17 mouse cellular contexts compared by ENCODE assay signal in genomic region chr1:71203581-71203980, GRCm38 (mm10).
"Had no signal": no experiment of that assay in that cellular context is flagged by ENCODE, and none has a peak within 500 bp of the region (broad histone marks: within the 10 kb centered on the region; RNA-seq: fewer than 3 reads in every experiment).

No protein-coding gene starts in this region.

- H3K27me3 ChIP-seq: lung, embryonic 15.5 days; megakaryocyte, embryonic 14.5 days; midbrain, embryonic 13.5 days; midbrain, embryonic 15.5 days; neural tube, embryonic 12.5 days; stomach, embryonic 15.5 days had no signal

- H3K27ac ChIP-seq: lung, embryonic 15.5 days; macrophage; midbrain, embryonic 13.5 days; midbrain, embryonic 15.5 days; neural tube, embryonic 12.5 days; stomach, embryonic 15.5 days; stomach, postnatal 0 days had no signal

- H3K4me2 ChIP-seq: lung, embryonic 15.5 days; midbrain, embryonic 11.5 days; midbrain, embryonic 13.5 days; midbrain, embryonic 15.5 days; neural tube, embryonic 12.5 days; stomach, embryonic 15.5 days had no signal

- H3K4me1 ChIP-seq: lung, embryonic 15.5 days; megakaryocyte, embryonic 14.5 days; midbrain, embryonic 13.5 days; midbrain, embryonic 15.5 days; neural tube, embryonic 12.5 days; stomach, embryonic 15.5 days had no signal

- H3K9ac ChIP-seq: lung, embryonic 15.5 days; midbrain, embryonic 13.5 days; midbrain, embryonic 15.5 days; neural tube, embryonic 12.5 days; stomach, embryonic 15.5 days had no signal

- ATAC-seq: lung, postnatal 0 days; midbrain, embryonic 13.5 days; midbrain, embryonic 15.5 days had no signal

- H3K4me3 ChIP-seq: lung, embryonic 15.5 days; megakaryocyte, embryonic 14.5 days; midbrain, embryonic 13.5 days; midbrain, embryonic 15.5 days; neural tube, embryonic 12.5 days; stomach, embryonic 15.5 days had no signal

- DNase-seq: lung, adult 2 months; lung, postnatal 14 days; lung, postnatal 36 days; right cerebral cortex, postnatal 14 days; thymus, adult 2 months; thymus, postnatal 25 days; thymus, postnatal 4 days had no signal

- H3K36me3 ChIP-seq: lung, embryonic 15.5 days; midbrain, embryonic 13.5 days; midbrain, embryonic 15.5 days; neural tube, embryonic 12.5 days; stomach, embryonic 15.5 days had no signal

- H3K9me3 ChIP-seq: lung, embryonic 15.5 days; midbrain, embryonic 13.5 days; midbrain, embryonic 15.5 days; neural tube, embryonic 12.5 days; stomach, embryonic 15.5 days had no signal
